ENCODE assay signal across 23 mouse cellular contexts in the genomic region with DNA sequence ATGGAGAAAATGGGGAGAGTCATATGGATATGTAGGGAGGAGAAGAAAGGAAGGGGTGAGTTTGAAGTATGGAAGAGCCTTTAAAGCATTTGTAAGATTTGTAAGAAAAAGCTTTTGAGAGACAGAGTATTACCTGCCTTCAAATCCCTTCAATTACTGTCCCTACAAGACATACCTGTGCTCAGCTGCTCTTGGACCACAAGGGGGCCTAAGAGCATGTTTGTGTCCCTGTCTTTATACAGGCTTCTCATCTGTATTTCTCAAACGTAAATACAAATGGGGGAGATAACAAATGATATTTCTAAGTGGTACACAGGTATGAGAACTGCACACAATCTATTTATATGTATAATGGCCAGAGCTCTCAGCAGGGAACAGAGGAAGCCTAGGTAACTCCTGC.
DNase-seq lines count a peak whose midpoint lies in the region; ATAC-seq lines count a peak whose summit lies in the region.
"Had no signal": no experiment of that assay in that cellular context is flagged by ENCODE, and none has a peak within 500 bp of the region (broad histone marks: within the 10 kb centered on the region; RNA-seq: fewer than 3 reads in every experiment).

No protein-coding gene starts in this region.

- no peak for ATAC-seq in kidney, embryonic 16.5 days (ENCODE audit: low FRiP score, low TSS enrichment)
- no peak for ATAC-seq in granulocyte monocyte progenitor cell, adult 5-6 weeks (replicated peaks; ENCODE audit: poor library complexity, severe bottlenecking)
- ATAC-seq: forebrain, postnatal 0 days had no signal

- no peaks in the 10 kb centered on the region for H3K27me3 ChIP-seq in kidney, embryonic 16.5 days (ENCODE audit: insufficient read depth, low read length)
- H3K27me3 ChIP-seq: liver, embryonic 13.5 days had no signal

- H3K4me1 ChIP-seq in kidney, embryonic 16.5 days (ENCODE audit: insufficient read depth, low read length): no peaks in the 10 kb centered on the region
- H3K4me1 ChIP-seq: limb, embryonic 10.5 days; liver, embryonic 13.5 days had no signal

- H3K4me3 ChIP-seq in kidney, embryonic 16.5 days (ENCODE audit: low read length): no peak overlapping the region
- H3K4me3 ChIP-seq: limb, embryonic 10.5 days; liver, embryonic 13.5 days had no signal

- no peaks in the 10 kb centered on the region for H3K9me3 ChIP-seq in kidney, embryonic 16.5 days (ENCODE audit: low read length)
- H3K9me3 ChIP-seq: limb, embryonic 10.5 days; liver, embryonic 13.5 days had no signal

- no peaks in the 10 kb centered on the region for H3K36me3 ChIP-seq in kidney, embryonic 16.5 days (ENCODE audit: insufficient read depth, low read length)
- H3K36me3 ChIP-seq: G1E; limb, embryonic 10.5 days; liver, embryonic 13.5 days had no signal

- WGBS in kidney, embryonic 16.5 days: 46% methylated on average over 1 of the region's 1 CpGs

- no peak overlapping the region for H3K9ac ChIP-seq in kidney, embryonic 16.5 days (replicated peaks; ENCODE audit: low read length)
- H3K9ac ChIP-seq: forebrain, postnatal 0 days; liver, embryonic 13.5 days had no signal

- DNase-seq in embryo, embryonic 10.5 days (ENCODE audit: low spot score): peak; percentile 3
- DNase-seq in embryo, embryonic 9.5 days (ENCODE audit: extremely low spot score): no peak
- DNase-seq in kidney, postnatal 10 days: peak; percentile 8
- DNase-seq in 3T3-L1 (ENCODE audit: low read depth, low spot score): peak; percentile 13
- peak; percentile 6 for DNase-seq in R1 (ENCODE audit: low read depth, low spot score)
- no peak for DNase-seq in thymus, postnatal 0 days (ENCODE audit: low spot score)
- DNase-seq: adrenal gland, postnatal 25 days; B cell, adult 2 months; cerebellum, postnatal 25 days; forebrain, postnatal 0 days; gastrocnemius, postnatal 14 days; heart, postnatal 36 days; layer of hippocampus, postnatal 36 days; liver, embryonic 13.5 days; lung, postnatal 36 days; spleen, adult 18-20 months; thymus, postnatal 4 days had no signal

- H3K4me2 ChIP-seq in kidney, embryonic 16.5 days (replicated peaks; ENCODE audit: low read depth, low read length): no peak overlapping the region
- H3K4me2 ChIP-seq: heart, embryonic 11.5 days; liver, embryonic 13.5 days; midbrain, embryonic 11.5 days had no signal

- no peak overlapping the region for H3K27ac ChIP-seq in kidney, embryonic 16.5 days (ENCODE audit: low read length)
- H3K27ac ChIP-seq: limb, embryonic 10.5 days; liver, embryonic 13.5 days had no signal

Comparison
In these comparisons a context has a peak if more than half of its experiments do, and no peak if none do; other contexts are left out.
1. DNase-seq: peak in embryo, embryonic 10.5 days (single experiment), kidney, postnatal 10 days (single experiment), 3T3-L1 (single experiment) and R1 (single experiment); none in embryo, embryonic 9.5 days (single experiment) and thymus, postnatal 0 days (single experiment).